Mouse (Mus musculus) forebrain, postnatal 0 days (tissue): ENCODE data around the gene St6galnac1. TPM values are rescaled to one million over a fixed set of nuclear protein-coding genes. Genes with fewer than 3 reads are reported as not detected.

ENCODE experiments used
- ATAC-seq: fragments of 200-750 bp; cut with Nextera tagmentation; 2 replicates; pipeline ENCODE4 v1.8.0; 2017; ENCODE audit warnings: mild to moderate bottlenecking, moderate library complexity
- DNase-seq: peaks from one replicate; pipeline ENCODE4 v3.0.0-alpha.2; 2015
- H3K27ac ChIP-seq: fragments of 300-500 bp; sonication (generic); 2 replicates; pipeline ENCODE4 v1.5.1; 2014; ENCODE audit warnings: low read depth, mild to moderate bottlenecking, antibody characterized with exemption, low read length, moderate library complexity, mixed read lengths
- H3K27me3 ChIP-seq: fragments of 300-500 bp; sonication (generic); 2 replicates; pipeline ENCODE4 v1.6.1; 2014; ENCODE audit warnings: mild to moderate bottlenecking, low read length, mixed read lengths; ENCODE audit not compliant: insufficient read depth
- H3K36me3 ChIP-seq: fragments of 300-500 bp; sonication (generic); 2 replicates; pipeline ENCODE4 v1.6.1; 2014; ENCODE audit warnings: mild to moderate bottlenecking, moderate library complexity; ENCODE audit not compliant: insufficient read depth
- H3K4me1 ChIP-seq: fragments of 300-500 bp; sonication (generic); 2 replicates; pipeline ENCODE4 v1.6.1; 2014; ENCODE audit warnings: antibody characterized with exemption; ENCODE audit not compliant: insufficient read depth
- H3K4me2 ChIP-seq: fragments of 300-500 bp; sonication (generic); 2 replicates; pipeline ENCODE4 v1.6.1; 2014; ENCODE audit warnings: low read depth, mild to moderate bottlenecking, moderate library complexity
- H3K4me3 ChIP-seq: fragments of 300-500 bp; sonication (generic); 2 replicates; pipeline ENCODE4 v1.5.1; 2014; ENCODE audit warnings: low read depth, low read length, mixed read lengths
- H3K9ac ChIP-seq: fragments of 300-500 bp; sonication (generic); 2 replicates; pipeline ENCODE4 v1.6.1; 2014; ENCODE audit warnings: mild to moderate bottlenecking
- H3K9me3 ChIP-seq: fragments of 300-500 bp; sonication (generic); 2 replicates; pipeline ENCODE4 v1.6.1; 2016; ENCODE audit warnings: low read length
- CTCF ChIP-seq: sonication (generic); IDR thresholded peaks from 2 replicates; pipeline ENCODE4 v1.5.1; 2016; ENCODE audit warnings: antibody characterized with exemption, control low read depth, low read depth
- WGBS: fragments of 180-500 bp; shearing (Covaris S2); extraction: QIAGEN DNeasy Blood & Tissue Kit; methylation state at CpG from one replicate; pipeline ENCODE4 v1.1.7; 2014; 5-methylcytosine and 5-hydroxymethylcytosine counted together
- polyA plus RNA-seq: library from polyadenylated mRNA; unstranded; fragments of >200 nt; fragmentation: Nextera tagmentation; extraction: Ambion mirVana; gene quantifications from 2 replicates; pipeline ENCODE4 v1.2.1, GENCODE M21; 2015
- total RNA-seq: library from RNA; depleted of rRNA; stranded (reverse); fragments of >200 nt; gene quantifications from 2 replicates; pipeline ENCODE4 v1.2.3, GENCODE M21; 2014

The St6galnac1 gene
- total and polyA plus RNA-seq, 2 experiments from 2014 or later: not detected

GRCm38 (mm10) chr11:116782737-116783145 lies 7.4 kb upstream of the St6galnac1 start:
- Histone ChIP-seq H3K4me3 (no peak overlapping the region), H3K9me3 (no peaks in the 10 kb centered on the region), H3K27me3 (no peaks in the 10 kb centered on the region), H3K36me3 (no peaks in the 10 kb centered on the region), H3K4me1 (no peaks in the 10 kb centered on the region), H3K9ac (no peak overlapping the region), H3K27ac (no peak overlapping the region), H3K4me2 (no peak overlapping the region)
- ATAC-seq (no peak), DNase-seq (no peak)
- TF ChIP-seq CTCF: 0 out of 2 replicates have a peak, but pooled peaks have one; percentile 5
- 63% methylated on average over 9 of the region's 9 CpGs for WGBS

- no peak for TF ChIP-seq CTCF
- H3K9ac ChIP-seq: no peak overlapping the region
- no peaks in the 10 kb centered on the region for H3K4me1 ChIP-seq
- H3K27me3 ChIP-seq: no peaks in the 10 kb centered on the region
- no peak overlapping the region for H3K27ac ChIP-seq
- ATAC-seq (no peak), DNase-seq (no peak)
- WGBS: 39% methylated on average over 2 of the region's 2 CpGs
- H3K4me2 ChIP-seq: no peak overlapping the region
- no peak overlapping the region for H3K4me3 ChIP-seq
- H3K36me3 ChIP-seq: no peaks in the 10 kb centered on the region
- H3K9me3 ChIP-seq: no peaks in the 10 kb centered on the region
Observed at GRCm38 (mm10) chr11:116773205-116773604, 2.1 kb downstream of the St6galnac1 start.

- Histone ChIP-seq H3K4me1 (no peaks in the 10 kb centered on the region), H3K27ac (no peak overlapping the region), H3K4me2 (no peak overlapping the region), H3K9ac (no peak overlapping the region), H3K4me3 (no peak overlapping the region), H3K27me3 (no peaks in the 10 kb centered on the region), H3K9me3 (no peaks in the 10 kb centered on the region), H3K36me3 (no peaks in the 10 kb centered on the region)
- DNase-seq: no peak
- ATAC-seq: no peak
- TF ChIP-seq CTCF: no peak
- WGBS: 87% methylated on average over 5 of the region's 5 CpGs
Observed at GRCm38 (mm10) chr11:116769873-116770272, 5.4 kb downstream of the St6galnac1 start.

GRCm38 (mm10) chr11:116764946-116765345 lies 10.4 kb downstream of the St6galnac1 start:
- no peak for TF ChIP-seq CTCF
- Histone ChIP-seq H3K4me3 (no peak overlapping the region), H3K4me2 (no peak overlapping the region), H3K9ac (no peak overlapping the region), H3K36me3 (no peaks in the 10 kb centered on the region), H3K9me3 (no peaks in the 10 kb centered on the region), H3K27me3 (no peaks in the 10 kb centered on the region), H3K4me1 (no peaks in the 10 kb centered on the region), H3K27ac (no peak overlapping the region)
- DNase-seq: no peak
- WGBS: 81% methylated on average over 2 of the region's 2 CpGs
- no peak for ATAC-seq

GRCm38 (mm10) chr11:116764346-116764745 lies 11.0 kb downstream of the St6galnac1 start:
- no peaks in the 10 kb centered on the region for H3K36me3 ChIP-seq
- no peak overlapping the region for H3K9ac ChIP-seq
- no peak for TF ChIP-seq CTCF
- no peak for ATAC-seq
- no peak for DNase-seq
- 92% methylated on average over 7 of the region's 7 CpGs for WGBS
- H3K9me3 ChIP-seq: no peaks in the 10 kb centered on the region
- no peak overlapping the region for H3K4me3 ChIP-seq
- no peak overlapping the region for H3K4me2 ChIP-seq
- H3K4me1 ChIP-seq: no peaks in the 10 kb centered on the region
- H3K27ac ChIP-seq: no peak overlapping the region
- H3K27me3 ChIP-seq: no peaks in the 10 kb centered on the region

GRCm38 (mm10) chr11:116755191-116755590 lies 20.1 kb downstream of the St6galnac1 start:
- H3K27ac ChIP-seq: no peak overlapping the region
- no peaks in the 10 kb centered on the region for H3K9me3 ChIP-seq
- 88% methylated on average over 4 of the region's 4 CpGs for WGBS
- no peaks in the 10 kb centered on the region for H3K36me3 ChIP-seq
- ATAC-seq: no peak
- DNase-seq: no peak
- H3K4me1 ChIP-seq: no peaks in the 10 kb centered on the region
- no peaks in the 10 kb centered on the region for H3K27me3 ChIP-seq
- no peak overlapping the region for H3K4me2 ChIP-seq
- no peak for TF ChIP-seq CTCF
- no peak overlapping the region for H3K9ac ChIP-seq
- H3K4me3 ChIP-seq: no peak overlapping the region

- no peak for DNase-seq
- no peak overlapping the region for H3K27ac ChIP-seq
- WGBS: 84% methylated on average over 5 of the region's 5 CpGs
- H3K36me3 ChIP-seq: no peaks in the 10 kb centered on the region
- no peak overlapping the region for H3K9ac ChIP-seq
- no peak for ATAC-seq
- no peak overlapping the region for H3K4me2 ChIP-seq
- TF ChIP-seq CTCF: no peak
- H3K27me3 ChIP-seq: no peaks in the 10 kb centered on the region
- no peaks in the 10 kb centered on the region for H3K9me3 ChIP-seq
- H3K4me3 ChIP-seq: no peak overlapping the region
- H3K4me1 ChIP-seq: no peaks in the 10 kb centered on the region
Observed at GRCm38 (mm10) chr11:116753674-116754470, 21.4 kb downstream of the St6galnac1 start.
